Mouse (Mus musculus): ENCODE measurements around the gene Glt1d1. TPM values are rescaled to one million over a fixed set of nuclear protein-coding genes. Genes with fewer than 3 reads are reported as not detected.

The Glt1d1 gene
- polyA plus RNA-seq, 1 experiment from 2014 or later, result 2.8 TPM

DNA sequence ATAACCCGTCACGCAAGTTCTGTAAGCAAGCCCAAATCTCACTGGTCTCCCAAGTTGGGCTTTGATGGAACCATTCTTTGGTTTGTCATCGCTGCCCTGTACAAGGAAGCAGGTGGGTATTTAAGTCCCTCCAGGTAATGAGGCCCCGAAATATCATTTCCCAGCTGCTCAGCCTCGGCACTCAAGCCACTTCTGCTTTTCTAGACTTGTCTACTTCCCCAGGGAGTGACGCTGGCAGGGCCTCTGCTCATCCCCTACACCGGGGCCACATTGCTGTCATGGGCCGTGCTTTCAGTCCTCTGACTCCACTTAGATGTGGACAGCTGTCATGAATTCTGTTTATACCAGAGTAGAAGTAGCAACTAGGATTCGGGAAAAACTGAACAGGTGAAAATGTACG, 11.0 kb upstream of the Glt1d1 start:
- no peak overlapping the region for H3K4me2 ChIP-seq (ENCODE audit: low read depth, low read length)
- no peak overlapping the region for H3K9ac ChIP-seq (replicated peaks; ENCODE audit: low read depth, low read length)
- no peaks in the 10 kb centered on the region for H3K27me3 ChIP-seq (ENCODE audit: control insufficient read depth, insufficient read depth, low read length)
- 78% methylated on average over 10 of the region's 10 CpGs for WGBS
- no peak overlapping the region for H3K4me3 ChIP-seq (ENCODE audit: low read depth, low read length)
- no peaks in the 10 kb centered on the region for H3K9me3 ChIP-seq (ENCODE audit: control insufficient read depth, low read length)
- no peak overlapping the region for H3K27ac ChIP-seq (ENCODE audit: low read depth, low read length)
- no peaks in the 10 kb centered on the region for H3K36me3 ChIP-seq (ENCODE audit: control insufficient read depth, insufficient read depth, low read length)
- no peak for ATAC-seq (ENCODE audit: low read depth)
- H3K4me1 ChIP-seq (ENCODE audit: control insufficient read depth, insufficient read depth, low read length), result peaks cover 4% of the 10 kb centered on the region

DNA sequence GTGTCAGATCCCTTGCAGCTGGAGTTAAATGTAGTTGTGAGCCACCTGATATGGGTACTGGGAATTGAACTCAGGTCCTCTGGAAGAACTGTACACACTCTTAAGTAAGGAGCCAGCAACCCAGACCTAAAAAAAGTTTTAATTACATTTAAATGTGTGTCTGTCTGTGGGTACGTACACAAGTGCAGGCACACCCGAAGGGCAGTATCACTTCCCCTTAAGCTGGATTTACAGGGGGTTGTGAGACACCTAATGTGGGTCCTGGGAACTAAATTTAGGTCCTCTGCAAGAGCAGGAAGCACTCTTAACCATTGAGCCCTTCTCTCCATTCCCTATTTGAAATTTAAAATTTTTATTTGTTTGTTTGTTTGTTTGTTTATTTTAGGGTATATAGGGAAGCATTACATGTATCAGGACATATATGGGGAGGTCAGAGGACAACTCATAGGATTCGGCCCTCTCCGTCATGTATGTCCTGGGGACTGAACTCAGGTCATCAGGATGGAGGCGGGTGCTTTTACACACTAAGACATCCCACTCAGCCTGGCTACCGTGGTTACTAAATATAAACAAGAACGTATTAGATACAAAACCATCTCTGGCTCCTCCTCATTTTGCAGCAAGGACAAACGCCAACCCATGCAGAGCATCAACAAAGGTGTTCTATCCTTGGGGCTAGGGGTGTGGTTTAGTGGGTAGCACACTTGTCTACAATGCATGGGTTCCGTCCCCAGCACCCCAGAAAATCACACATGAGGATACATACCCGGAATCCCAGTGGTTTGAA, 7.4 kb upstream of the Glt1d1 start:
- Histone ChIP-seq H3K9me3 (ENCODE audit: control insufficient read depth, low read length) (no peaks in the 10 kb centered on the region), H3K9ac (replicated peaks; ENCODE audit: low read depth, low read length) (no peak overlapping the region), H3K27ac (ENCODE audit: low read depth, low read length) (no peak overlapping the region), H3K36me3 (ENCODE audit: control insufficient read depth, insufficient read depth, low read length) (no peaks in the 10 kb centered on the region), H3K4me3 (ENCODE audit: low read depth, low read length) (no peak overlapping the region), H3K27me3 (ENCODE audit: control insufficient read depth, insufficient read depth, low read length) (no peaks in the 10 kb centered on the region), H3K4me2 (ENCODE audit: low read depth, low read length) (no peak overlapping the region), H3K4me1 (ENCODE audit: control insufficient read depth, insufficient read depth, low read length) (no peaks in the 10 kb centered on the region)
- ATAC-seq (ENCODE audit: low read depth), result no peak
- 83% methylated on average over 10 of the region's 10 CpGs for WGBS

DNA sequence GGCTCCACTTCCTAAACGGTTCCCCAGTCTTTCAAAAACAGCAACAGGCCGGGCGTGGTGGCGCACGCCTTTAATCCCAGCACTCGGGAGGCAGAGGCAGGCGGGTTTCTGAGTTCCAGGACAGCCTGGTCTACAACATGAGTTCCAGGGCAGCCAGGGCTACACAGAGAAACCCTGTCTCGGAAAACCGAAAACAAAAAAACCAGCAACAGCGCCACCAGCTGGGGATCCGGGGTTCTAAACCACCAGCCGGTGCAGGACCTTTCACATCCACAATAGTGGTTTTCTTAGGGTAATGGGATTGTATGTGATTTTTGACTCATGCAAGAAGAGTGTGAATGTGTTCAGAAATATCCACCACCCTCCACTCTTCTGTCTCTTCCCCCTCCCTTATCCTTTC, 4.8 kb upstream of the Glt1d1 start:
- ATAC-seq (ENCODE audit: low read depth), result no peak
- WGBS, result 90% methylated on average over 12 of the region's 12 CpGs
- H3K27ac ChIP-seq (ENCODE audit: low read depth, low read length), result no peak overlapping the region
- H3K4me1 ChIP-seq (ENCODE audit: control insufficient read depth, insufficient read depth, low read length), result no peaks in the 10 kb centered on the region
- no peaks in the 10 kb centered on the region for H3K9me3 ChIP-seq (ENCODE audit: control insufficient read depth, low read length)
- H3K27me3 ChIP-seq (ENCODE audit: control insufficient read depth, insufficient read depth, low read length), result no peaks in the 10 kb centered on the region
- no peak overlapping the region for H3K4me3 ChIP-seq (ENCODE audit: low read depth, low read length)
- H3K4me2 ChIP-seq (ENCODE audit: low read depth, low read length), result no peak overlapping the region
- no peak overlapping the region for H3K9ac ChIP-seq (replicated peaks; ENCODE audit: low read depth, low read length)
- H3K36me3 ChIP-seq (ENCODE audit: control insufficient read depth, insufficient read depth, low read length), result no peaks in the 10 kb centered on the region

DNA sequence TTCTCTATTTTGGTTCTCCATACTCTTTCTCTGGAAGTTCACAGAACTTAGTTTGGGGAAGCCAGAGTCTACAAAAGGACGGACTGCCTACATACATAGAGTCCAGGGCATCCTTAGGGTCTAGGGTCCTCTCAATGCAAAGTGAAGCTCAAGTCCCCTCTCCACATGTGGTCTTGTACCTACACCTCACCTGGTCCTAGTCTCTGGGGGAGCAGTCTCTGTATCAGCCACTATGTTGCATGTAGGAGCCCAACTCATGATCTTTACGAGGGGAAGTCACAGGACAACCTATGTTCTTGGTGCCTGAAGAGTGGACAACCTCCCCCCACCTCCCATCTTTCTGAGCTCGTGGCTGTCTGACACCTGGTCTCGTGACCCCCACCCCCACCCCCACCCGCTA, 391 bp upstream of the Glt1d1 start:
- H3K27ac ChIP-seq (ENCODE audit: low read depth, low read length), result no peak overlapping the region
- H3K4me3 ChIP-seq (ENCODE audit: low read depth, low read length), result peak overlapping the region; percentile 57
- H3K9me3 ChIP-seq (ENCODE audit: control insufficient read depth, low read length), result no peaks in the 10 kb centered on the region
- WGBS, result 15% methylated on average over 5 of the region's 5 CpGs
- H3K4me2 ChIP-seq (ENCODE audit: low read depth, low read length), result peak overlapping the region; percentile 97
- H3K36me3 ChIP-seq (ENCODE audit: control insufficient read depth, insufficient read depth, low read length), result no peaks in the 10 kb centered on the region
- no peaks in the 10 kb centered on the region for H3K4me1 ChIP-seq (ENCODE audit: control insufficient read depth, insufficient read depth, low read length)
- peak overlapping the region; percentile 72 for H3K9ac ChIP-seq (replicated peaks; ENCODE audit: low read depth, low read length)
- no peaks in the 10 kb centered on the region for H3K27me3 ChIP-seq (ENCODE audit: control insufficient read depth, insufficient read depth, low read length)
- ATAC-seq (ENCODE audit: low read depth), result no peak; the same call in 1 of the 2 replicates

DNA sequence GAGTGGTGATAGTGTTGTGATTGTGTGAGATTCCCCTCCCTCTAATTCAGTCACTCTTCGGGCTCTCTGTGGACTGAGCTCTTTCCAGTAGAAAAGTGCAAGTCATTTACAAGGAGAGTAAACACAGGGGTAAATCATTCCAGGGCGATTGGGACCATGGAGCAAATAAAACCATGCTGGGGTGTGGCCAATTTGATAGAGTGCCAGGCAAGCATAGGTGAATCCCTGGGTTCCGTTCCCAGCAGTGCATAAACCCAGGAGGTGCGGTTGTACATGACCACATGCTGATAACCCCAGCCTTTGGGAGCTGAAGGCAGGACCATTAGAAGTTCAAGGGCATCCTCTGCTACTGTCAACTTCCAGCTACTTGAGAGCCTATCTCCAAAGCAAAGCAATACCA, 1.1 kb downstream of the Glt1d1 start:
- no peaks in the 10 kb centered on the region for H3K27me3 ChIP-seq (ENCODE audit: control insufficient read depth, insufficient read depth, low read length)
- no peak overlapping the region for H3K27ac ChIP-seq (ENCODE audit: low read depth, low read length)
- H3K4me2 ChIP-seq (ENCODE audit: low read depth, low read length), result peak overlapping the region; percentile 97
- H3K9ac ChIP-seq (replicated peaks; ENCODE audit: low read depth, low read length), result no peak overlapping the region
- peak overlapping the region; percentile 57 for H3K4me3 ChIP-seq (ENCODE audit: low read depth, low read length)
- no peaks in the 10 kb centered on the region for H3K36me3 ChIP-seq (ENCODE audit: control insufficient read depth, insufficient read depth, low read length)
- ATAC-seq (ENCODE audit: low read depth), result no peak
- 18% methylated on average over 4 of the region's 4 CpGs for WGBS
- H3K4me1 ChIP-seq (ENCODE audit: control insufficient read depth, insufficient read depth, low read length), result no peaks in the 10 kb centered on the region
- no peaks in the 10 kb centered on the region for H3K9me3 ChIP-seq (ENCODE audit: control insufficient read depth, low read length)

DNA sequence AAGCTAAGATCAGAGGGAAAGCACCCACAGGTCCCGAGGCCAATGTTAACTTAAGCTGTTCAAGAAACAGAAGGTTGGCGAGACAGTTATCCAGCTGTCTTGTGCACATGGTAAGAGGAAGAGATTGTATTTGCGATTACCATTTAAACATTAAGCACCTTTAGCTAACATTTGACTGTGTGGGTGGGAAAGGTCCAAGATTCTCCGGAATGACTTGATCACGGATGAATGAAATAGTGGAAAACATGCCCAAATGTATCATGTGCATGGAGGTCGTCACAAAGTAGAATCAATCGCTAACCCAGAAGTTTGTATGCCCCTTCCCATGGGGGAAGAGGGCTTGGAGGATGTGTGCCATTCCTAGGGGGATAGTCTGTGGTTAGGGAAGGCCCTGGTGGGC, 1.6 kb downstream of the Glt1d1 start:
- no peaks in the 10 kb centered on the region for H3K9me3 ChIP-seq (ENCODE audit: control insufficient read depth, low read length)
- H3K4me1 ChIP-seq (ENCODE audit: control insufficient read depth, insufficient read depth, low read length), result no peaks in the 10 kb centered on the region
- no peaks in the 10 kb centered on the region for H3K27me3 ChIP-seq (ENCODE audit: control insufficient read depth, insufficient read depth, low read length)
- H3K27ac ChIP-seq (ENCODE audit: low read depth, low read length), result no peak overlapping the region
- ATAC-seq (ENCODE audit: low read depth), result no peak
- 90% methylated on average over 7 of the region's 7 CpGs for WGBS
- H3K36me3 ChIP-seq (ENCODE audit: control insufficient read depth, insufficient read depth, low read length), result no peaks in the 10 kb centered on the region
- H3K9ac ChIP-seq (replicated peaks; ENCODE audit: low read depth, low read length), result no peak overlapping the region
- no peak overlapping the region for H3K4me3 ChIP-seq (ENCODE audit: low read depth, low read length)
- no peak overlapping the region for H3K4me2 ChIP-seq (ENCODE audit: low read depth, low read length)

DNA sequence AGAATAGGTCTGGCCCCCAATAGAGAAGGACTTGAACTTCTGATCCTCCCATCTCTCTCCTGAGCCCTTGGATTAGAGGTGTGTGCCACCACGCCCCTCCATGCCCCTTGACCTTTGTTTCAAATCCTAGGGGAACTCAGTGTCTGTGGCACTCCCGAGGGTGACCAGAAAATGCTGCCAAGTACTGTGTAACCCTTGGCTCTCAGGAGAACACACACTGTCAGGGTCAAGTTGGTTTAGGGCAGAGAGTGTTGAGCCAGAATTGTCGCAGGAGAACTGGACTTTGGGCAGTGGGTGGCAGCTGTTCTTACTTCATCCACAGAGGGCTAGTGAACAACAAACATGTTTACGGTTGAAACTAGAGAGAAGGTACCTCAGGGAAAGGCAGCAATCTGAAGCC, 5.6 kb downstream of the Glt1d1 start:
- Histone ChIP-seq H3K9ac (replicated peaks; ENCODE audit: low read depth, low read length) (no peak overlapping the region), H3K27ac (ENCODE audit: low read depth, low read length) (no peak overlapping the region), H3K4me2 (ENCODE audit: low read depth, low read length) (no peak overlapping the region), H3K36me3 (ENCODE audit: control insufficient read depth, insufficient read depth, low read length) (no peaks in the 10 kb centered on the region), H3K4me1 (ENCODE audit: control insufficient read depth, insufficient read depth, low read length) (no peaks in the 10 kb centered on the region), H3K27me3 (ENCODE audit: control insufficient read depth, insufficient read depth, low read length) (no peaks in the 10 kb centered on the region), H3K9me3 (ENCODE audit: control insufficient read depth, low read length) (no peaks in the 10 kb centered on the region), H3K4me3 (ENCODE audit: low read depth, low read length) (no peak overlapping the region)
- 85% methylated on average over 4 of the region's 4 CpGs for WGBS
- no peak for ATAC-seq (ENCODE audit: low read depth)

DNA sequence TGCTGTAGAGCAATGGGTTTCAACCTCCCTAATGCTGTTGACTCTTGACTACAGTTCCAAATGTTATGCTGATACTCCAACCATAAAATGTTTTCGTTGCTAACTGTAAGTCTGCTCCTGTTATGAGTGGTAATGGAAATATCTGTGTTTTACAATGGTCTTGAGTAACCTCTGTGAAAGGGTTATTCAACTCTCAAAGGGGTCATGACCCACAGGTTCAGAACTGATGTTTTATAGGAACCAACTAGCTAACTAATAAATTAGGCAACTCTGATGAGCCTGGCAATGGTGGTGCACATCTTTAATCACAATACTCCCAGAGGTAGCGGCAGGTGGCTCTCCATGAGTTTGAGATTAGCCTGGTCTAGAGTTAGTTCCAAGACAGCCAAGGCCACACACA, 6.1 kb downstream of the Glt1d1 start:
- Histone ChIP-seq H3K9me3 (ENCODE audit: control insufficient read depth, low read length) (no peaks in the 10 kb centered on the region), H3K4me1 (ENCODE audit: control insufficient read depth, insufficient read depth, low read length) (no peaks in the 10 kb centered on the region)
- WGBS, result 84% methylated on average over 2 of the region's 2 CpGs

DNA sequence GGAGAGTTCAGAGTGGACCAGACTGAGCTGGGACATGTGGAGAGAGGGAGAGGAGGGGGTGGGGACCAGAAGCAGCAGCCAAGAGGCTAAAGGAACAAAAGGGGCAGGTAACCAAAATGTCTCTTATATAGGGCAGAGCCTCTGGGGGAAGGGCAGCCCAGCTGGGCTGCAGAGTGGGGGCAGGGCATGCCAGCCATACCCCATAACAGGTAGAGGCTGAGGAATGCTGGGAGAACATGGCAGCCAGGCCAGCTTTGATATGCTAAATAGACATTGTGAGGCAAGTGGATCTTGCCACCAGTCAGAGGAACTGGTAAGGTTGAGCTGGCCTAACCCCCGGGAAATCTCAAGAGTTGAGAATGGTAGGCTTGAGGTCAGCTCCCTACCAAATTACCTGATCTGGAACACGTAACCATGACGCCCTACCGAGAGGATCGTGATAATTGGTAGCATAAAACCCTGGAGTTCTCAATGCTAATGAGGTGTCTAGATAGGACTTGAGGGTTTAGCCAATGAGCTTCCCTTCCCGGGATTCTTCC, 7.1 kb downstream of the Glt1d1 start:
- no peaks in the 10 kb centered on the region for H3K9me3 ChIP-seq (ENCODE audit: control insufficient read depth, low read length)
- H3K4me1 ChIP-seq (ENCODE audit: control insufficient read depth, insufficient read depth, low read length), result no peaks in the 10 kb centered on the region
- H3K4me3 ChIP-seq (ENCODE audit: low read depth, low read length), result no peak overlapping the region
- no peaks in the 10 kb centered on the region for H3K27me3 ChIP-seq (ENCODE audit: control insufficient read depth, insufficient read depth, low read length)
- H3K9ac ChIP-seq (replicated peaks; ENCODE audit: low read depth, low read length), result no peak overlapping the region
- no peaks in the 10 kb centered on the region for H3K36me3 ChIP-seq (ENCODE audit: control insufficient read depth, insufficient read depth, low read length)
- no peak overlapping the region for H3K27ac ChIP-seq (ENCODE audit: low read depth, low read length)
- no peak for ATAC-seq (ENCODE audit: low read depth)
- no peak overlapping the region for H3K4me2 ChIP-seq (ENCODE audit: low read depth, low read length)
- 80% methylated on average over 6 of the region's 6 CpGs for WGBS

More for the DNA sequence above, 6.1 kb downstream of the Glt1d1 start:
- Histone ChIP-seq H3K4me3 (ENCODE audit: low read depth, low read length) (no peak overlapping the region), H3K4me2 (ENCODE audit: low read depth, low read length) (no peak overlapping the region), H3K9ac (replicated peaks; ENCODE audit: low read depth, low read length) (no peak overlapping the region), H3K27ac (ENCODE audit: low read depth, low read length) (no peak overlapping the region), H3K36me3 (ENCODE audit: control insufficient read depth, insufficient read depth, low read length) (no peaks in the 10 kb centered on the region), H3K27me3 (ENCODE audit: control insufficient read depth, insufficient read depth, low read length) (no peaks in the 10 kb centered on the region)
- no peak for ATAC-seq (ENCODE audit: low read depth)

All from neural tube, embryonic 14.5 days (tissue).